Mouse (Mus musculus): ENCODE data around the gene Naaladl1. TPM values are rescaled to one million over a fixed set of nuclear protein-coding genes. Genes with fewer than 3 reads are reported as not detected.

Naaladl1 gene
- total RNA-seq, 2 experiments from 2014 or later, result 0.50 to 0.52 TPM

GRCm38 (mm10) chr19:6084478-6085248, 20.9 kb upstream of the Naaladl1 start, which contains the start of the genes Zfpl1 and Cdca5:
TSS of gene Zfpl1 (minus strand) at chr19:6084956.
TSS of gene Cdca5 (plus strand) at chr19:6084983.
- peak; percentile 96 for DNase-seq

- peak; percentile 58 for DNase-seq
Measured at GRCm38 (mm10) chr19:6085417-6085879, 20.1 kb upstream of the Naaladl1 start.

- no peak for DNase-seq
Measured at GRCm38 (mm10) chr19:6088841-6089240, 16.7 kb upstream of the Naaladl1 start.

GRCm38 (mm10) chr19:6094119-6094518, 11.5 kb upstream of the Naaladl1 start, which contains the start of gene AC131692.1:
TSS of gene AC131692.1 (plus strand) at chr19:6094419.
- DNase-seq, result no peak

GRCm38 (mm10) chr19:6097847-6098246, 7.7 kb upstream of the Naaladl1 start:
- DNase-seq, result no peak

- DNase-seq, result no peak
Measured at GRCm38 (mm10) chr19:6101186-6101585, 4.4 kb upstream of the Naaladl1 start.

- no peak for DNase-seq
Measured at GRCm38 (mm10) chr19:6102169-6102853, 3.3 kb upstream of the Naaladl1 start.

GRCm38 (mm10) chr19:6104476-6104875, 1.1 kb upstream of the Naaladl1 start:
- DNase-seq, result no peak

GRCm38 (mm10) chr19:6113116-6113515, 7.5 kb downstream of the Naaladl1 start:
- DNase-seq, result no peak

GRCm38 (mm10) chr19:6116113-6116850, 10.7 kb downstream of the Naaladl1 start:
- DNase-seq, result peak; percentile 55

GRCm38 (mm10) chr19:6117346-6117985, 11.9 kb downstream of the Naaladl1 start:
- DNase-seq, result no peak

GRCm38 (mm10) chr19:6117986-6118676, 12.5 kb downstream of the Naaladl1 start, which contains the start of gene Sac3d1:
TSS of gene Sac3d1 (minus strand) at chr19:6118650.
- peak; percentile 89 for DNase-seq

GRCm38 (mm10) chr19:6118677-6119185, 13.1 kb downstream of the Naaladl1 start:
- no peak for DNase-seq

GRCm38 (mm10) chr19:6121761-6122160, 16.2 kb downstream of the Naaladl1 start:
- DNase-seq, result no peak

- DNase-seq, result no peak
Measured at GRCm38 (mm10) chr19:6123330-6123729, 17.7 kb downstream of the Naaladl1 start.

- no peak for DNase-seq
Measured at GRCm38 (mm10) chr19:6124898-6125297, 19.3 kb downstream of the Naaladl1 start.

- peak; percentile 68 for DNase-seq
Measured at GRCm38 (mm10) chr19:6126289-6126688, 20.7 kb downstream of the Naaladl1 start.

GRCm38 (mm10) chr19:6126789-6127580, 21.4 kb downstream of the Naaladl1 start:
- no peak for DNase-seq

- DNase-seq, result peak; percentile 95
Measured at GRCm38 (mm10) chr19:6127760-6128341, 22.3 kb downstream of the Naaladl1 start, which contains the start of gene Snx15. TSS of gene Snx15 (minus strand) at chr19:6128304.

All from heart, postnatal 4 days (tissue).